Mouse (Mus musculus): ENCODE results near the gene Depdc1b. TPM values are rescaled to one million over a fixed set of nuclear protein-coding genes. Genes with fewer than 3 reads are reported as not detected.

Depdc1b gene
- total RNA-seq, 2 experiments from 2014 or later: 16.0 to 29.3 TPM

DNA sequence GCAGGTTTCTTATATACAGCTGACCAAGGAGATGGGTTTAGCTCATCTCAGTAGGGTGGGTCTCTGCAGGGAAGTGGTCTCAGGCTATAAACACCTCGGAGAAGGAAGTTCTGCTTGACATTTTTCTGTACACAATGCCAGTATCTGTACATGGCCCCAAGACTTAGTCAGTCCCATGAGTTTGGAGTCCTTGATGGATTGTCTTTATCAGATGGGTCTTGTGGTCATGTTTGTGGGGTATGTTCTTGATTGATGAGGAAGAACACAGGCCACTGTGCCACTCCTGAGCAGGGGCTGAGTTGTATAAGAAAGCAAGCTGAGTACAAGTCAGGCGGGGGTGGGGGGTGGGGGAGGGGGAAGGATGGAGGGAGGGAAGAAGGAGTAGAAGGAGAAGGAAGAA is 11.5 kb upstream of the Depdc1b start:
- peak; percentile 11 for ATAC-seq (replicated peaks; ENCODE audit: poor library complexity, severe bottlenecking)

DNA sequence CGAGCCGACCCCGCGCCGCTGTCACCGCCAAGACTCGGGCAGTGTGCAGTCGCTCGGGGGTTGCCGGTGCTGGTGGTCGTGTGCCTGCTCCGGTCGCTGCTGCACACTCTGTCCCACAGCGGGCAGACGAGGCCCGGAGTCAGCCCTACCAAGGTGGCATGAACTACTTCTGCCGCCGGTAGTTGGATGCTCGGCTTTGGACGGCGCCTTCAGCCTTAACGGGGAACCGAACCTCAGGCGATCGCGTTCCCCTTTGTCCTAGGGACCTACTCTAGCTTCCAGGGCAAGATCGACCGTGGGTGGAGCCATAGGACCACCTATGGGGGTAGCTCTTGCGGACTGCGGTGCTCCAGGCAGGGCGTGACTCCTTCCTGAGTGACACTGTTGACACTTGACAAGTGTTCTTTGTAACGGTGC is 363 bp downstream of the Depdc1b start:
- peak; percentile 61 for ATAC-seq (replicated peaks; ENCODE audit: poor library complexity, severe bottlenecking)

DNA sequence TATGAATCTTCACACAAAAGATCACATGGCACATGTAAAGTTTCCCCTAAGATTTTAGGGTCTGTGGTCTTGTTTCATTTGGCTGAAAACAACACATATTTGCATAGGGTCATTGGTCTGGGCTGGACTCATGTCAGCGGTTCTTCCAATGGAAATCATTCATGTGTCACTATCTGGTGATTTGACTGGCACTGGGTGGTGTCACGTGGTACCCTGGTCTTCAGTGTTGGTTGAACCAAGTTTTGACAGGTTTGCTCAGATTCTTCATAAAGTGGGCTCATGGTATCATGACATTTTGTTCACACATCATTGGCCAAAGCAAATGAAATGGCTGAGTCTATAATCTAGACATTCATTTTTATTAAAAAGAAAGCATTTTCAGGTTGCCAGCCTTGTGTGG is 1.3 kb downstream of the Depdc1b start:
- ATAC-seq (replicated peaks; ENCODE audit: poor library complexity, severe bottlenecking): no peak

DNA sequence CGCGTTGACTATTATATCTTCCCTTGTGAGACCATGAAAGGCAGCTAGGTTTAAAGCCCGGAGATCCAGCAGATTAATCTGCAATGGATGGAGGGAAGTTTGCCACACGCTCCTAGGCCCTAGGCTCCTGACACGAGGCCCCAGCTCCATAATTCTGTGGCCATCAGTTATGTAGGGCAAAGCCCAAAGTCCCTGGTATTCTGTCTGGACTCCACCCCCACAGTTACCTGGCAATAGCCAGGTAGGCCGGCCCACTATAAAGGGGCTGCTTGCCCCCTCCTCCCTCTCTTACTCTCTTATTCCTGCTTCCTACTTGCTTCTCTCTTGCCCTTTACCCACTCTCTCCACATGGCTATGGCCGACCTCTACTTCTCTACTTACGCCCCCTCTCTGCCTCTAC is 2.9 kb downstream of the Depdc1b start:
- ATAC-seq (replicated peaks; ENCODE audit: poor library complexity, severe bottlenecking): no peak

DNA sequence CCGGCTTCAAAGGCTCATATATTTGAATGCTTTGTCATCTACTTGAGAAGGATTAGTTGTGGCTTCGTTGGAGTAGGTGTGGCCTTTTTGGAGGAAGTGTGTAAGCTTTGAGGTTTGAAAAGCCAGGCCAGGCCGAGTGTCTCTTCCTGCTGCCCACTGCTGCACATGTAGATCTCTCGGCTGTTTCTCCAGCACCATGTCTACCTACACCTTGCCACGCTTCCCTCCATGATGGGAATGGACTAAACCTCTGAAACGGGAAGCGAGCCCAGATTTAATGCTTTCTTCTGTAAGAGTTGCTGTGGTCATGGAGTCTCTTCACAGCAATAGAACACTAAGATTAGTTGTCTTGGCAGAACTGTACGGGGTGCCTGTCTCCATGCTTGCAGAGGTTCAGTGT is 4.1 kb downstream of the Depdc1b start:
- ATAC-seq (replicated peaks; ENCODE audit: poor library complexity, severe bottlenecking): no peak

DNA sequence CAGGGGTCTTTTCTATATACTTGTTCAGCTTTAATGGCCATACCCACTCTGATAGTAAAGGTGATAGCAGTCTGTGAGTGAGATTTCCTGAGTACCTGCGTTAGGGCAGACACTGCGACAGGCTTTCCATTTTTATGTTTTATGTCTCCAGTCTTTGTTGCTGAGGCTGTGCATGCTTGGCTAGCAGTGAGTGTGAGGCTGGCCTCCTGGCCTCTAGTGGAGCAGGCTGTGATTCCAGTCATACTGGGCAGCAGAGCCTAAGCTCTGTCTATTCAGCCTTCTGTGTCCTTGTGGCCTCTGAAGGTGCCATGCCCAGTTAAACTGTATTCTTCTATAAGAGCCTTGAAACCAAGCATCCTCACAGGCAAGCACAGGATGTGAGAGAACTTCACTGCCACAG is 6.3 kb downstream of the Depdc1b start:
- no peak for ATAC-seq (replicated peaks; ENCODE audit: poor library complexity, severe bottlenecking)

DNA sequence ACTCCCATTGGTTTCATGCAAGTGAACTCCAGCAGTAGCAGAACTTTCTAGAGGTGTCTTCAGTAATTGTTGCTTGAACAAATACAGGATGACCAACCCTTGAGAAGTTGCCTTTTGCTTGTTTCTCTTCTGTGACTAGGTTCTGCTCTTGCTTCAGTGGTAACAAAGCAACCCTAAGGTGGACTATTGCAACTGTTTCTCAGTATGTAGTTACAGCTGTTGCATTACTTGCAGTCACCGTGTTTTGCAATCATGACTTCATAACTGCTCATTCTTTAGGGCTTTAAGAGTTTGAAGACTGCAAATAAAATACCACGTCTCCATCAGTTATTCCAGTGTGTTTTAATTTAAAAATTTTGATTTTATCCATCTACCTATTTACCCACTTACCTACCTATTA is 7.2 kb downstream of the Depdc1b start:
- ATAC-seq (replicated peaks; ENCODE audit: poor library complexity, severe bottlenecking): peak; percentile 77

DNA sequence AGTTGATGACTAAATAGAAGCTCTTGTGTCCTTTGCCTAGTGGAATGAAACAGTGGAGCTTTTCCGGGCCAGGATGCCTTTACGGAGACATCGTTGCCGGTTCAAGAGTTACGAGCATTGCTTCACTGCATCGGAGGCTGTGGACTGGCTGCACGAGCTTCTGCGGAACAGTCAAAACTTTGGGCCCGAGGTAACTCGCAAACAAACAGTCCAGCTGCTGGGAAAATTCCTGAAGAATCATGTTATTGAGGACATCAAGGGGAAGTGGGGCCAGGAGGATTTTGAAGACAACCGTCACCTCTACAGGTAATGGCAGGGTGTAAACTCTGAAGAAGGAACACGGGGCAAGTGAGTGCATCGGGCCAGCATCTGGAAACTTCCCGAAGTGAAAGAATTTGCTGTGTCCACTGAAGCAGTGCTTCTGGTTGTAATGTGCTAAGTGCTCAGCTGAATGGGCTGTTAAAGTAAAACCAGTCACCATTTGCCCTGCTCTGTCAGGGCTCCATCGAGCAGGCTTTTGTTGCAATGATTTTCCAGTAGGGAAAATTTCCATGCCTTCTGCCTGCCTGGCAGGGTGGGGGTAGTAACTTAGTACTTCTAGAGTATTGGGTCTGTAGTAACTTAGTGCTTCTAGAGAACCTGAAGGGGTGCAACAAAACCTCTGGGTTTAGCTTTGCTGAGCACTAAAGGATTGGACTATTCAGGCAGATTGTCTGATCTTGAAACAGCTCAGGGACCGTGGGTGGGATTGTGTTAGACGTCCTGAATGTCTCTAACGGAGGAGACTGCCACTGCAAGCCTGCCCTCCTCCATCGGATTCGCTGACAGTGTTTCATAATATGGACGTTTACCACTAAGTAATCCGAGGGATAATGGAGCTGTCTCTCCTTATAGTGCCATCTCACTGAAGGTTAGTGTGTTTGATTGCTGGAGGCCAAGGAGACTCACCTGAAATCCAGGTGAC is 8.0 kb downstream of the Depdc1b start:
- ATAC-seq (replicated peaks; ENCODE audit: poor library complexity, severe bottlenecking): no peak

DNA sequence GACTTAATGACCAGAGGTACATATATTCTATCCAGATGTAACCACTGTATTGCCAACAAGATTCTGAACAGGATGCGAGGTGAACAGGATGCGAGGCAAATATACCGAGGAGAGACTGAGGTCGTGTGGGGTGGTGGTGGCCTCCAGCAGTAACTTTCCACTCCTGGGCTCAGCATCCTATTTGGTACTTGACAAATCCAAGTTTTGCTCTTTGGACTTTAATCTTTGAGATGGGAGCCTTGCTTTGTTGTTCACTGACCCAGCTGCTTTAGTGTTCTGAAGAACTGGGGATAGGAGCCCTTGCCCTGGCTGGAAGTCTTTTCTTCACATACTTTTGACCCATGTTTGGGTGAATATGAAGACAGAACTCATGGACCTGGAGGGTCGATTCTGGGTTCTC is 9.7 kb downstream of the Depdc1b start:
- no peak for ATAC-seq (replicated peaks; ENCODE audit: poor library complexity, severe bottlenecking)

DNA sequence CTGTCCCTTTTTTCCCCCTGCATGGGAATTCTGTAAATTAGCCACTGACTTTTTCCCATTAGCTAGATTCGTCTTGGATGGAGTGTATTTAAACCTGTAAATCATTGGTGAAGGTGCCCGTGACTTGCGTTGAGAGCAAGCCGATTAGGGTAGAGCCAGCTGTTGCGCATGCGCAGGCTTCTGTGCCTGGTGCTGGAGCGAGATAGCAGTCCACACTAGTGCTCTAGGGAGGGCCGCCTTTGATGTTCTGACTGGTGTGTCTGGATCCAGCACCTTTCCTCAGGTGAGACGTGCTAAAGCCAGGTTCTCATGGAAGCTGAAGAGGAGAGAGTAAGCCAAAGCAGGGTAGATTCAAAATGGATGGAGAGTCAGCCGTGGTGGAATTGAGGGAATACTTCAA is 10.2 kb downstream of the Depdc1b start:
- no peak for ATAC-seq (replicated peaks; ENCODE audit: poor library complexity, severe bottlenecking)

DNA sequence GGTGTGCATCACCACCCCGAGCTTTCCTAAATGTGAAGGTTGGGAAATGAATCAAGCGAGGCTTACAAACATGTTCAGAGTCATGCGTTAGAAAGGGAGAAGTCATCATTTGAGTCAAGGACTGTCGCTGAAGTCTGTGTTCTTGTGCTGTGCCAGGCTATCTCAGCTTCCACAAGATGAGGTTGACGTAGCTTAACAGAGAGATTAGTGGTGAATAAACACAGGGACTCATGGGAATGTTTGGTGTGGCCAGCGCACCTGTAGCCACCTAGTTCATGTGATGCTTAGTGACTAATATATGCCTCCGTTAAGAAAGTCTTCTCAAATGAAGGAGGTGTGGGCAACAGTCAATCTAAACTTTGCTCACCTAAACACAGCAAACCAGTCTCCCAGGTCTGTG is 10.9 kb downstream of the Depdc1b start:
- ATAC-seq (replicated peaks; ENCODE audit: poor library complexity, severe bottlenecking): no peak

DNA sequence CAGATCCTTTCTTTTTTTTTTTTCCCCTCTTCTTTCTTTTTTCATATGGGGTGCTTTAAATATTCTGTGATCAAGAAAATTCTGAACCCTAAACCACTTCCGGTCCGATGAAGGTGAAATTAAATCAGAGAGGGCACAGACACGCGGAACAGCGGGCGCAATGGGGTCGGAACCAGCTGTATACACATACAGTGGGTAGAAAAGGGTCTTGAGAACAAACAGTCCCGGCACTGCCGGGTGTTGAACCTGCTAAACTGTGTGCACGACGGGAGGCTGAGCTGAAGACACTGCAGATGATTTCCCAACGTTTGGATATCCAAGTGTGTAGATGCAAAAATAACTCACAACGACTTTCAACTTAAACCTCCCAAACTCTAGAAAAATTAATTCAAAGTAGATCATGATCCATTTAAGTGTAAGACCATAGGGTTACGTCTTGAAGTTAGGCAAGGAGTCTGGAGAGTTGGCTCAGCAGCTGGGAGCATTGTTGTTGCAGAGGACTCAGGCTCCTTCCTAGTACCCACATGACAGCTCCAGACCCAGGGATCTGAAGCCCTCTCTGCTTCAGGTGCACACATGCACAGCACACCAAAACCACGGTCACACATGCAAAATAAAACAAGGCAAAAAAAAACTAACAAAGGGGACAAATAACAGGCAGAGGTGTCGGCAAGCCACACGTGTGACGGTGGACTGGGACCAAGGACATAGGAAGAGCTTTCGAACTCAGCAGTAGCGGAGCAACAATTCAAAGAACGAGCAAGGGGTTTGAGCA is 12.5 kb downstream of the Depdc1b start:
- no peak for ATAC-seq (replicated peaks; ENCODE audit: poor library complexity, severe bottlenecking)

DNA sequence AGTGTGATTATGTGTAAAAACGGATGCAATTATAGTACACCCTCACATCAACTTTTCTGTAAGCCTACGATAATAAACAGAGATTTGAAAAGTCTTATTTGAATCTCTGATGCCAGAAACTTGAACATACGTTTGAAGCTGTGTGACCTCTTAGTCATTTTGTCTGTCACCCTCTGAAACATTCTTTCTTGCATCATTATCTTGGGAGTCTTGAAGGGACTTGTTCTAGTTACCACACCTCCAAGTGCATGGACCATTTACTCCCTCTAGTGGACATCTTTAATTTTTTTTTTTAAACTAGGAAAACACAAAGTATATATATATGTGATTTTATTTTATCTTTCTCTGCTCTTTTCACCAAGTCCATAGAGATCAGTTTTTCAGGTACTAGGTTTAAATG is 13.6 kb downstream of the Depdc1b start:
- ATAC-seq (replicated peaks; ENCODE audit: poor library complexity, severe bottlenecking): peak; percentile 82

DNA sequence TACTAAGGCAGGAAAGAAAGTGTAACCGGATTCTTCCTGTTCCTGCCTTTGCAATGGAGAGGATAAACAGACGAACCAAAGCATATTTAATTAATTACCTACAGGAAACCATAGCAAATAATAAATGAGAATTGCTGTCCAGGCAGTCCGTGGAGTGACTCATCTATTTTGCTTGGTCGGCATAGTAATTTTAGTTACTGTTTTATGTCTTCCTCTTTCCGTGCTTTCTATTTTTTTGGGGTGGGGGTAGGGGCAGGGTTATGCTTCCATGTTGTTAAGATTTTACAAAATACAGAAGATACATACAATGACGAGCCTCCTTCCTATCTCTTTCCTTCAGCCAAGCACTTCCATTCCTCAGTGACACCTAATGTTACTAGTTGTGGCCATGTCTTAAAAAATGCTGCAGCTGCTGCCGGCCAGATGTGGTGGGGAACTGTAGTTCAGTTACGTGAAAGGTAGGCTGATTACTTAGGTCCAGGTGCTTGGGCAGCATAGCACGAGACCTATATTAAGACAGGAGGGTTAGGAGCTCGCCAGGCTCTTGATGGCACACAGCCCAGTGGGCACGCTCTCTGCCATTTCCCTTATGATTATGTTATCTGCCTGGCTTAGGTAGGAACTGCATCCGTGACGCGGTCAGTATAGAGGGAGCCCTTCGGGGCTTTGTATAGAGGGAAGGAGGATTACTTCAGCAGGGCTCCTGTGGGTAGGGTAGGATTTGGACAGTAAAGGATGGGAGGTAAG is 19.3 kb downstream of the Depdc1b start:
- peak; percentile 82 for ATAC-seq (replicated peaks; ENCODE audit: poor library complexity, severe bottlenecking)

DNA sequence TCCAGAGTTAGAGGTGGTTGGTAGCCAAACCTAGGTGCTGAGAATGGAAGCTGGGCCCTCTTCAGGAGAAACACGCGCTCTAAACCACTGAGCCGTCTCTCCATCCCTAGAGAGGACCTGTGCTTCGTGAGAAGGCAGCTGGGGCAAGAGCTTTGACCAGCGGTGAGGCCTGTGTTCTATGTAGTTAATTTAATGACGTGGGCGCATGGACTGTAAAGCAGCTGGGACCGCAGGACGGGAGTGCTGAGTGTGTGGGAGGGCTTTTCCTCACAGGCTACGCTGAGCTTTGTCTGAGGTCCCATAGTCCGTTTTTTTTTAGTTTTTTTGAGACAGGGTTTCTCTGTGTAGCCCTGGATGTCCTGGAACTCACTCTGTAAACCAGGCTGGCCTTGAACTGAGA is 20.1 kb downstream of the Depdc1b start:
- ATAC-seq (replicated peaks; ENCODE audit: poor library complexity, severe bottlenecking): no peak

DNA sequence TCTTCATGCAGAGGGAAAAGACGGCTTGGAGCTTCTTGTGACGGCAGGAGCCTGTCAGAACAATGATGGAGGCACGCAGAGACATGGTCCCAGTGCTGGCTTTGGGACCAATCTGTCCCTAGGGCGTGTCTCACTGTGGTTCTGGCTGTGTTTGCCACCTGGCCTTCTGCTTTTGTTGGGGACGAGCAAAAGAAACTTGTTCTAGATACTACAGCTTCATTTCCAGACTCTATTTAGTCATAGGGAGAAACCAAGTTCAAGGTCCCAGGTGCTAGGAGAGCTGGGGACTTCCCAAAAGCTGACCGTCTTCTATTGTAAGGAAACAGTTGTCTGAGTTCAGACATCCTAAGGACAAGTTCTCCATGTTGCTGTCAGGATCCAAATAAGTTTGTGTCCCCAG is 21.2 kb downstream of the Depdc1b start:
- no peak for ATAC-seq (replicated peaks; ENCODE audit: poor library complexity, severe bottlenecking)

DNA sequence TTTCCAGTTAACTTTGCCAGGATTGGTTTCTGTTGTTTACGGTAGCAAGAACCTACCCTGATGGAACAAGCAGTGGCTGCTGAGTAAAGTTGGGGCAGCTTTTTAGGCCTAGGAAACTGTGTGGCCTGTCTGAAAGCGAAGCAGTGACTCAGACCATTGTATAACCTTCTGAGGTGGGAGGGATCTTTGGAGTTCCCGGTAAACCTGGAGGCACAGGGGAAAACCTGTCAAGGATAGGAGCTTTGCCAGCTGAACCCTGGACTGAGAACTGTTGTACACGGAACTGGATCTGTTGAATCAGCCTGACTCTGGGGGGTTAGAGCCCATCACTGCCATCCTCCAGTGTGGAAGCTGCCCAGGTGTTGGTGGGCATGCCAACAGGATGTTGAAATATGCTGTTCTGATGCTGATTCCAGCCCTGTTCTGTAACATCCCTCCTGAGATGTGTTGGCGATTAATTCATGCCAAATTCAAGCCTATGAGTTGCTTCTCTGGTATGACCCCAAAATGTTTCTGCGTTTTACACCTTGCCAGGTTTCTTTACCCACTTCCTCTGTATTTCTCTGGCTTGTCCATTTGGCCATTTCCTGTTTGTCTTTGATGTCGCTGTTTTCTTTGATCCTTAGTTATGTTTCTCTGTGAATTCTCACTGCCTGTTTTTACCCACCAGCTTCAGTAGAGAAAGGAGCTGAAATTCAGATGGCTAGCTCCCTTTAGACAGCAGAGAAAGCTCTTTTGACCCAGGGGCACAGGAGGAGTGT is 22.1 kb downstream of the Depdc1b start:
- ATAC-seq (replicated peaks; ENCODE audit: poor library complexity, severe bottlenecking): no peak

DNA sequence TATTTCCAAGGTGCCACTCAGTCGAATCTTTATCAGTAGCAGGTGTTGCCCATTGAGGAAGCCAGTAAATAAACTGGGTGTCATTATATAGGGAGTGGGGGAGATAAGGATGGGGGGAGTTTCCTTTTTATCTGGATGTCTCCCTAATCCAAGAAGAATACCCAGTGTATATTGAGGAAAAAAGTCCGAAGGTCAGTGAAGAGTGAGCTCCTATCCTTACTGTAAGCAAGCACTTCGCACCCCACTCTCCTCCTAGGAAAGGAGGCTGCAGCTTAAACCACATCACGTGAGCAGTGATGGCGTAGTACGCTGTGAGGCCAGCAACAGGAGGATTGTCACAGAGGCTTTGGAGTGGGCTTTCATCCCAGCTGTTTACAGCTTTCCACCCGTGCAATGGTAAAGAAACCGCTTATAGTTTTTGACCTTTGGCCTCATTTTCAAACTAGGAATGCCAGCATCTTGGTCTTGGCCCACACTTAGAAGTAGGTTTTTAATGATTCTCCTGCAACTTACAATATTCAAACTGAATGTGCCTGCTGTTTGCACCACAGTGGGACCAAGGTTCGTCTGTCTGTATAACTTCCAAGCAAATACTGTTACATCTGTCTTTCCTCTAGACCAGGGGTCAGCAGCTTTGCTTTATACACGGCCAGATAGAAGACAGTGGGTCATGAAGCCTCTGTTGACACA is 23.9 kb downstream of the Depdc1b start:
- no peak for ATAC-seq (replicated peaks; ENCODE audit: poor library complexity, severe bottlenecking)

DNA sequence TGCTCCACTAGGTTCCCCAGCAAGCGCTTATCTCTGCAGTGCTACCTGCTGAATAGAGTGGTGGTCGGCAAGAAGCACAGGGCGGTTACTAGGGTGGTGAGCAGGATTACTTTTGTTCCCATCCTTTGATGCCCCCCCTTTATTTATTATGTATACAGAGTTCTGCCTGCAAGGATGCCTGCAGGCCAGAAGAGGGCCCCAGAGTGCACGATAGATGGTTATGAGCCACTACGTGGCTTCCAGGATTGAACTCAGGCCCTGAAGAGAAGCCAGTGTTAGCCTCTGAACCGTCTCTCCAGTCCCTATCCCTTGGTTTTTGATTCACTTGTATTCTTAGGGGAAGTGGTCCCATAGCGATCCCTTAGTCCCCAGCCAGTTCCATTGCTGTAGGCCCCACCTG is 25.5 kb downstream of the Depdc1b start:
- peak; percentile 70 for ATAC-seq (replicated peaks; ENCODE audit: poor library complexity, severe bottlenecking)

DNA sequence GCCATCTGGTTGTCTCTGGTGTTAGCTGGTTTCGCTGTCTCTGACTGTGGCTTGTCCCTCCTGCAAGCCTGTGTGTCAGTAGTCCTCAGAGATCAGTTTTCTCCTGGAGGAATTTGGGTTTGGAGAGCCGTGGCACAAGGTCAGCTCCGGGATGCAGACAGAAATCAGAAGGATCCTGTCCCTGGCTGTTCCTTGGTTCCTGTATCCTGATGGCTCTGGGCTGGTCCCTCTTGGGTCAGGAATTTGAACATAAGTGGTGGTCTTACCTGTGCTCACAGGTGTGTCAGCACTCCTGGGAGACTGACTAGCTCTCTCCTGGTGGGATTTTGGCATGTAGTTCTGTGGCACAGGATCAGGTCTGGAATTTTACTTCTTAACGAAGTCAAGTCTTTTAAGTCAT is 29.6 kb downstream of the Depdc1b start:
- ATAC-seq (replicated peaks; ENCODE audit: poor library complexity, severe bottlenecking): no peak
